Mouse (Mus musculus): ENCODE data around the gene Frmd3. TPM values are rescaled to one million over a fixed set of nuclear protein-coding genes. Genes with fewer than 3 reads are reported as not detected.
"Not testable (repeated sequence)": the region's sequence is repeated elsewhere in the genome, so short reads cannot be mapped to it uniquely, and the experiment has no call there.

Frmd3 gene
- 2.3 and 2.7 TPM in 2 replicates for polyA plus RNA-seq (2016; fragmentation: Nextera tagmentation; extraction: Ambion mirVana)

GRCm38 (mm10) chr4:74013211-74014047 lies at the start of gene Frmd3:
Gene Frmd3, plus strand, starts transcription at chr4:74013442.
- Histone ChIP-seq H3K36me3 (replicated peaks) (no peaks in the 10 kb centered on the region), H3K9me3 (no peaks in the 10 kb centered on the region), H3K4me1 (peaks cover 15% of the 10 kb centered on the region), H3K4me3 (peak within 1 kb of the TSS; percentile 68), H3K27ac (peak within 1 kb of the TSS; percentile 88), H3K27me3 (ENCODE audit: poor library complexity, severe bottlenecking) (peaks cover 30% of the 10 kb centered on the region)
- DNase-seq (ENCODE audit: extremely low spot score, low spot score): peak; percentile 76
- WGBS: under 1% methylated on average over 56 of the region's 56 CpGs

DNA sequence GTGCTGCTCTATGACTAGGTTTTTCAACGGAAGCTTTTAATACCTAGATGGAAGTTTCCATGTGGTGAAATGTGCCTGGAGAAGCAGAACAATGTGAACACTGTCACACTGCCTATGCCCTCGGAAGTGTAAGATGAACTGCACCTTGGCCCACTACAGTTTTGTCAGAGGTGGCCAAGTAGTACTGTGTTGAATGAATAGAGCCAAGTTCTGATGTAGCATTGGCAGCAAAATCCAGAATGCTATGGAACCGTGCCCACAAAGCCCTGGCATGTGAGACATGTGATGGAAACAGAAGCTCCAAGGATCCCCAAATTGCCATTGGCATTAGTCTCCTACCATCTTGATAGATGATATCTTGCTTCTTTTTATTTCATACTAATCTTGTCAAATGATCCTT lies 32.8 kb upstream of the Frmd3 start:
- WGBS: 85% methylated on average over 3 of the region's 3 CpGs
- no peaks in the 10 kb centered on the region for H3K9me3 ChIP-seq
- DNase-seq (ENCODE audit: extremely low spot score, low spot score): no peak
- no peak overlapping the region for H3K4me3 ChIP-seq
- H3K27me3 ChIP-seq (ENCODE audit: poor library complexity, severe bottlenecking): no peaks in the 10 kb centered on the region
- H3K27ac ChIP-seq: no peak overlapping the region
- H3K36me3 ChIP-seq (replicated peaks): no peaks in the 10 kb centered on the region
- no peaks in the 10 kb centered on the region for H3K4me1 ChIP-seq

- DNase-seq (ENCODE audit: extremely low spot score, low spot score): no peak
- peaks cover 30% of the 10 kb centered on the region for H3K27me3 ChIP-seq (ENCODE audit: poor library complexity, severe bottlenecking)
- WGBS: 57% methylated on average over 3 of the region's 3 CpGs
These were observed 965 bp upstream of the Frmd3 start for GRCm38 (mm10) chr4:74012277-74012676.

DNA sequence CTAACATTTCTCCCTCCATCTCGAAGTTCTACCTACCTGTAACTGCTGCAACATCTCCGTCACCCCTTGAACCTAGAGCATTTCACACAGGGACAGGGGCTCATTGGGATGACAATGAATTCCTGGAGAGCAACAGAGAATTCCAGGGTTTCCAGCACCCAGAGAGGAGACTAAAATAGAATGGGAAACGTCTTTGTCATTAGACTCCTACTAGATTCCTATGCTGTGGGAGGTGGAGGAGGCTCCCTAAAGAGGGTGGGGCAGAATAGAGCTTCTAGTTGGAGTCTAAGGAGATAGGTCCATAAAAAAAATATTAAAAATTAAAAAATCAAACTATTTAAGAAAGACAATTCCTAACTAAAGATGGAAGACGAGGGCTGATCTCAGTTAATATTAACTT lies 542 bp upstream of the Frmd3 start:
- H3K36me3 ChIP-seq (replicated peaks): no peaks in the 10 kb centered on the region
- peaks cover 15% of the 10 kb centered on the region for H3K4me1 ChIP-seq
- peak overlapping the region; percentile 68 for H3K4me3 ChIP-seq
- DNase-seq (ENCODE audit: extremely low spot score, low spot score): no peak
- H3K9me3 ChIP-seq: no peaks in the 10 kb centered on the region
- peaks cover 30% of the 10 kb centered on the region for H3K27me3 ChIP-seq (ENCODE audit: poor library complexity, severe bottlenecking)
- 46% methylated on average over 4 of the region's 4 CpGs for WGBS
- H3K27ac ChIP-seq: no peak overlapping the region; the same call in 1 of the 2 replicates

More at GRCm38 (mm10) chr4:74012277-74012676, 965 bp upstream of the Frmd3 start:
- Histone ChIP-seq H3K4me3 (no peak overlapping the region), H3K4me1 (peaks cover 15% of the 10 kb centered on the region), H3K27ac (no peak overlapping the region), H3K36me3 (replicated peaks) (no peaks in the 10 kb centered on the region), H3K9me3 (no peaks in the 10 kb centered on the region)

DNA sequence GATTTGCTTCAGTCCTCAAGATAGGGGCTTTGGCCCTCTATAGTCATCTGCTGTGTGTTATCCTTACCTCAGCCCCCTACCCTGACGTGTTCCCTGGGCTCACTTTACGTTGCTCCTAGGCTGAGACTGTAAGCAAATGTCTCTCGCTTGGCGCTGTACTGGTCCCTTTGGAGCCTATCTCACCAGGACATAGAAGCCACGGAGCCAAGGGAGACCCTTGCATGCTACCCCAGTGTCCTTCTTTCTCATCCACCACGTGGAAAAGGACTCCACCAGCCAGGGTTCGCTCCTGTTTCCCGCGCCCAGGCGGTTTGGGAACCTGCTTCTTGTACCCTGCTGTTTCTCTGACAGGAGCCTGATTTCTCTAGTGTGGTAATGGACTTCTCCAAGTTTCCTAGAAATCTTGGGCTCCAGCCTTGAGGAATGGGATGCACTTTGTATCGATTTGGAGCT lies 832 bp downstream of the Frmd3 start:
- Histone ChIP-seq H3K4me1 (peaks cover 15% of the 10 kb centered on the region), H3K4me3 (peak overlapping the region; percentile 68), H3K27ac (peak overlapping the region; percentile 88), H3K9me3 (no peaks in the 10 kb centered on the region), H3K36me3 (replicated peaks) (no peaks in the 10 kb centered on the region), H3K27me3 (ENCODE audit: poor library complexity, severe bottlenecking) (peaks cover 30% of the 10 kb centered on the region)
- 9% methylated on average over 11 of the region's 11 CpGs for WGBS
- no peak for DNase-seq (ENCODE audit: extremely low spot score, low spot score)

DNA sequence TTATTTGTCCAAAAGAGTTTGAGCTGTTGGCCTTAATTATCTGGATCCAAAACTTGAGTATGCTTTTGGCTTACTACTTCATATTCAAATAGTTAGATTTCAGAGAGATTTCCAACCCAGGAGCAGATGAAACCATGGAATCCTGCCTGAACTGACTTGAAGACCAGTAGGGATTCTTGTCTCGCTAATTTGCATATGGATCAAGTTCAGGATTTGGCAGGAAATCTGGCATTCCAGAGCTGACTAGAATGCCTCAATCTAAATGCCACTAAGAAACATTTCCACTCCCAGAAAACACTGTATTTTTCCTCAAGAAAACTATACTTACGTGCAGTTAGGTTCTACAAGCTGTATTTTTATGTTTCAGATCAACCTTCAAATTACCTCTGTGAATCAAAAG lies 6.8 kb downstream of the Frmd3 start:
- Histone ChIP-seq H3K4me1 (no peaks in the 10 kb centered on the region), H3K4me3 (no peak overlapping the region), H3K27me3 (ENCODE audit: poor library complexity, severe bottlenecking) (peaks cover 5% of the 10 kb centered on the region), H3K27ac (no peak overlapping the region), H3K36me3 (replicated peaks) (no peaks in the 10 kb centered on the region), H3K9me3 (no peaks in the 10 kb centered on the region)
- WGBS: 78% methylated on average over 2 of the region's 2 CpGs
- no peak for DNase-seq (ENCODE audit: extremely low spot score, low spot score)

- no peaks in the 10 kb centered on the region for H3K27me3 ChIP-seq (ENCODE audit: poor library complexity, severe bottlenecking)
These were observed 30.0 kb downstream of the Frmd3 start for GRCm38 (mm10) chr4:74043226-74043625.

GRCm38 (mm10) chr4:74051692-74052091 lies 38.5 kb downstream of the Frmd3 start:
- no peaks in the 10 kb centered on the region for H3K36me3 ChIP-seq (replicated peaks)
- whole genome bisulfite sequencing: 84% methylated on average over 1 of the region's 1 CpGs
- no peaks in the 10 kb centered on the region for H3K9me3 ChIP-seq
- H3K4me3 ChIP-seq: no peak overlapping the region
- no peaks in the 10 kb centered on the region for H3K4me1 ChIP-seq
- no peak for DNase-seq (ENCODE audit: extremely low spot score, low spot score)
- H3K27ac ChIP-seq: no peak overlapping the region
- no peaks in the 10 kb centered on the region for H3K27me3 ChIP-seq (ENCODE audit: poor library complexity, severe bottlenecking)

More at GRCm38 (mm10) chr4:74043226-74043625, 30.0 kb downstream of the Frmd3 start:
- Histone ChIP-seq H3K36me3 (replicated peaks) (no peaks in the 10 kb centered on the region), H3K9me3 (no peaks in the 10 kb centered on the region), H3K4me1 (no peaks in the 10 kb centered on the region), H3K27ac (no peak overlapping the region), H3K4me3 (no peak overlapping the region)
- DNase-seq (ENCODE audit: extremely low spot score, low spot score): no peak

DNA sequence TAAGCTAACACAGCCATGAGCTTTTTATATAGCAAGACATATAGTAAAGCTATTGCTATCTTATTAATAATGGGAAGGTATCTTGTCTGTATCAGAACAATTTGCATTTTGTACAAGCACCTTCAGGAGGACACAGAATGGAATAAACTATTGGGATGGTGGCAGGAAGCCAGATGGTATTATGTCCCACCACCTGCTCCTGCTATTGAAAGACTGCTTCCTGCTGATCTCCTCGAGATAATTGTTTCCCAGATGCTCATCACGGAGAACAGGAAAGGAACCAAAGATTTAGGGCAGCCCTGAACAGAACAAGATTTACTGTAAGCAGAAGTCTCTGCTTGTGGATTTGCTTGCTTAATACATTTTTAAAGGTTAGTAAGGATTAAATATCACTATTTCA lies 63.5 kb downstream of the Frmd3 start:
- 57% methylated on average over 2 of the region's 2 CpGs for WGBS

GRCm38 (mm10) chr4:74110816-74111215 lies 97.6 kb downstream of the Frmd3 start:
- Histone ChIP-seq H3K4me3 (no peak overlapping the region), H3K9me3 (no peaks in the 10 kb centered on the region), H3K27ac (no peak overlapping the region), H3K36me3 (replicated peaks) (no peaks in the 10 kb centered on the region), H3K27me3 (ENCODE audit: poor library complexity, severe bottlenecking) (no peaks in the 10 kb centered on the region), H3K4me1 (no peaks in the 10 kb centered on the region)
- no peak for DNase-seq (ENCODE audit: extremely low spot score, low spot score)
- WGBS: 85% methylated on average over 3 of the region's 3 CpGs

More for the DNA sequence above, 63.5 kb downstream of the Frmd3 start:
- Histone ChIP-seq H3K27me3 (ENCODE audit: poor library complexity, severe bottlenecking) (no peaks in the 10 kb centered on the region), H3K36me3 (replicated peaks) (no peaks in the 10 kb centered on the region), H3K9me3 (no peaks in the 10 kb centered on the region), H3K27ac (no peak overlapping the region), H3K4me1 (no peaks in the 10 kb centered on the region), H3K4me3 (no peak overlapping the region)
- no peak for DNase-seq (ENCODE audit: extremely low spot score, low spot score)

GRCm38 (mm10) chr4:74191528-74191927 lies 178.3 kb downstream of the Frmd3 start:
- no peaks in the 10 kb centered on the region for H3K27me3 ChIP-seq (ENCODE audit: poor library complexity, severe bottlenecking)
- H3K4me3 ChIP-seq: no peak overlapping the region
- no peaks in the 10 kb centered on the region for H3K4me1 ChIP-seq
- DNase-seq (ENCODE audit: extremely low spot score, low spot score): no peak
- no peaks in the 10 kb centered on the region for H3K9me3 ChIP-seq
- H3K27ac ChIP-seq: no peak overlapping the region
- no peaks in the 10 kb centered on the region for H3K36me3 ChIP-seq (replicated peaks)

DNA sequence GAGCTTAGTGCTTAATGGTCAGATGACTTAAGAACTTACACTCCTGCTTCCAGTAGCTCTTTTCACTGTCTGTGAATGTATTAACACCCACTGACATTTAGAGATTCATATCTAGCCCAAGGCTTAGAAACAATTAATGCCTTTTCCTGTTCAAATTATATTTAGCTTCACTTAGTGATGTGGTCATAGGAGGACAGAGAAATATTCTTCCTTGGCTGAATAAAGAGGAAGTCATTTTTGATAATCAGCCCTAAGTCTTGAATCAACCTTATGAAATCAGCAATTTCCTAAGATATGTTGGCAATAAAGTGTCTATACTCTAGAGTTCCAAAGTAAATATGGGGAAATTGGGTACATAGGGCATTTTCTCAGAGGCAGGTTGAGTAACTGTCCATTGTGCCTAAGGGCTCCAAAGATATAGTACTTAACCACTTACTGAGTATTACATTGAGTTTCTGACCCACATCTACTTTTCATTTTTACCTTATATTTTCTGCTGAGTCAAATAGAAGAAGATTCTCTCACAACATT lies 188.1 kb downstream of the Frmd3 start:
- no peak for DNase-seq (ENCODE audit: extremely low spot score, low spot score)
- H3K9me3 ChIP-seq: no peaks in the 10 kb centered on the region
- H3K27ac ChIP-seq: no peak overlapping the region
- H3K4me3 ChIP-seq: no peak overlapping the region
- H3K36me3 ChIP-seq (replicated peaks): no peaks in the 10 kb centered on the region
- no peaks in the 10 kb centered on the region for H3K4me1 ChIP-seq
- no peaks in the 10 kb centered on the region for H3K27me3 ChIP-seq (ENCODE audit: poor library complexity, severe bottlenecking)

- 98% methylated on average over 1 of the region's 1 CpGs for WGBS
- not testable (repeated sequence) for H3K36me3 ChIP-seq (replicated peaks); H3K27ac ChIP-seq; H3K4me3 ChIP-seq; DNase-seq (ENCODE audit: extremely low spot score, low spot score); H3K27me3 ChIP-seq (ENCODE audit: poor library complexity, severe bottlenecking); H3K9me3 ChIP-seq; H3K4me1 ChIP-seq
These were observed 208.5 kb downstream of the Frmd3 start for GRCm38 (mm10) chr4:74221780-74222179.
